Mouse (Mus musculus): ENCODE data around the gene Sept5. TPM values are rescaled to one million over a fixed set of nuclear protein-coding genes. Genes with fewer than 3 reads are reported as not detected.

The Sept5 gene
- polyA plus RNA-seq, 1 experiment from 2014 or later = 8.4 TPM

GRCm38 (mm10) chr16:18636804-18637203 lies 7.0 kb upstream of the Sept5 start:
- H3K27me3 ChIP-seq (ENCODE audit: control insufficient read depth, insufficient read depth, low read length) = peaks cover under 1% of the 10 kb centered on the region; the same call in 1 of the 2 replicates
- H3K9ac ChIP-seq (ENCODE audit: low read length) = no peak overlapping the region
- no peaks in the 10 kb centered on the region for H3K4me1 ChIP-seq (ENCODE audit: control insufficient read depth, insufficient read depth, low read length)
- H3K36me3 ChIP-seq (ENCODE audit: control insufficient read depth, insufficient read depth) = no peaks in the 10 kb centered on the region
- no peak overlapping the region for H3K4me3 ChIP-seq (ENCODE audit: low read length)
- no peak overlapping the region for H3K27ac ChIP-seq (ENCODE audit: low read length)
- H3K9me3 ChIP-seq (replicated peaks; ENCODE audit: control insufficient read depth, low read length) = no peaks in the 10 kb centered on the region
- ATAC-seq (replicated peaks; ENCODE audit: extremely low read depth, insufficient read depth, low FRiP score) = no peak
- WGBS = 69% methylated on average over 3 of the region's 3 CpGs
- H3K4me2 ChIP-seq (ENCODE audit: low read depth, low read length) = no peak overlapping the region

GRCm38 (mm10) chr16:18636401-18636800 lies 6.6 kb upstream of the Sept5 start:
- H3K4me1 ChIP-seq (ENCODE audit: control insufficient read depth, insufficient read depth, low read length) = no peaks in the 10 kb centered on the region
- H3K36me3 ChIP-seq (ENCODE audit: control insufficient read depth, insufficient read depth) = no peaks in the 10 kb centered on the region
- no peaks in the 10 kb centered on the region for H3K9me3 ChIP-seq (replicated peaks; ENCODE audit: control insufficient read depth, low read length)
- no peak overlapping the region for H3K4me3 ChIP-seq (ENCODE audit: low read length)
- no peak for ATAC-seq (replicated peaks; ENCODE audit: extremely low read depth, insufficient read depth, low FRiP score)
- WGBS = 73% methylated on average over 5 of the region's 5 CpGs
- no peak overlapping the region for H3K4me2 ChIP-seq (ENCODE audit: low read depth, low read length)
- peaks cover 4% of the 10 kb centered on the region; the same call in 1 of the 2 replicates for H3K27me3 ChIP-seq (ENCODE audit: control insufficient read depth, insufficient read depth, low read length)
- no peak overlapping the region for H3K27ac ChIP-seq (ENCODE audit: low read length)
- no peak overlapping the region for H3K9ac ChIP-seq (ENCODE audit: low read length)

- no peak overlapping the region for H3K4me3 ChIP-seq (ENCODE audit: low read length)
- ATAC-seq (replicated peaks; ENCODE audit: extremely low read depth, insufficient read depth, low FRiP score) = no peak
- no peak overlapping the region for H3K27ac ChIP-seq (ENCODE audit: low read length)
- H3K27me3 ChIP-seq (ENCODE audit: control insufficient read depth, insufficient read depth, low read length) = peaks cover 19% of the 10 kb centered on the region
- H3K9ac ChIP-seq (ENCODE audit: low read length) = no peak overlapping the region
- H3K4me1 ChIP-seq (ENCODE audit: control insufficient read depth, insufficient read depth, low read length) = peaks cover 4% of the 10 kb centered on the region; the same call in 1 of the 2 replicates
- 20% methylated on average over 1 of the region's 1 CpGs for WGBS
- no peak overlapping the region for H3K4me2 ChIP-seq (ENCODE audit: low read depth, low read length)
- H3K36me3 ChIP-seq (ENCODE audit: control insufficient read depth, insufficient read depth) = no peaks in the 10 kb centered on the region
- H3K9me3 ChIP-seq (replicated peaks; ENCODE audit: control insufficient read depth, low read length) = no peaks in the 10 kb centered on the region
Measured at GRCm38 (mm10) chr16:18633333-18633732, 3.6 kb upstream of the Sept5 start.

GRCm38 (mm10) chr16:18632816-18633215 lies 3.1 kb upstream of the Sept5 start:
- H3K9me3 ChIP-seq (replicated peaks; ENCODE audit: control insufficient read depth, low read length) = no peaks in the 10 kb centered on the region
- 59% methylated on average over 2 of the region's 2 CpGs for WGBS
- H3K36me3 ChIP-seq (ENCODE audit: control insufficient read depth, insufficient read depth) = no peaks in the 10 kb centered on the region
- H3K9ac ChIP-seq (ENCODE audit: low read length) = no peak overlapping the region
- no peak for ATAC-seq (replicated peaks; ENCODE audit: extremely low read depth, insufficient read depth, low FRiP score)
- H3K4me2 ChIP-seq (ENCODE audit: low read depth, low read length) = no peak overlapping the region
- H3K4me3 ChIP-seq (ENCODE audit: low read length) = no peak overlapping the region
- H3K27ac ChIP-seq (ENCODE audit: low read length) = no peak overlapping the region
- peaks cover 23% of the 10 kb centered on the region for H3K27me3 ChIP-seq (ENCODE audit: control insufficient read depth, insufficient read depth, low read length)
- peaks cover 4% of the 10 kb centered on the region; the same call in 1 of the 2 replicates for H3K4me1 ChIP-seq (ENCODE audit: control insufficient read depth, insufficient read depth, low read length)

GRCm38 (mm10) chr16:18632059-18632458 lies 2.3 kb upstream of the Sept5 start:
- no peak overlapping the region for H3K9ac ChIP-seq (ENCODE audit: low read length)
- peaks cover 31% of the 10 kb centered on the region for H3K27me3 ChIP-seq (ENCODE audit: control insufficient read depth, insufficient read depth, low read length)
- peaks cover 4% of the 10 kb centered on the region; the same call in 1 of the 2 replicates for H3K4me1 ChIP-seq (ENCODE audit: control insufficient read depth, insufficient read depth, low read length)
- H3K4me3 ChIP-seq (ENCODE audit: low read length) = no peak overlapping the region
- H3K27ac ChIP-seq (ENCODE audit: low read length) = no peak overlapping the region
- no peaks in the 10 kb centered on the region for H3K36me3 ChIP-seq (ENCODE audit: control insufficient read depth, insufficient read depth)
- no peaks in the 10 kb centered on the region for H3K9me3 ChIP-seq (replicated peaks; ENCODE audit: control insufficient read depth, low read length)
- 59% methylated on average over 3 of the region's 3 CpGs for WGBS
- no peak for ATAC-seq (replicated peaks; ENCODE audit: extremely low read depth, insufficient read depth, low FRiP score)
- H3K4me2 ChIP-seq (ENCODE audit: low read depth, low read length) = no peak overlapping the region

- no peaks in the 10 kb centered on the region for H3K9me3 ChIP-seq (replicated peaks; ENCODE audit: control insufficient read depth, low read length)
- WGBS = 53% methylated on average over 7 of the region's 7 CpGs
- no peak overlapping the region for H3K4me2 ChIP-seq (ENCODE audit: low read depth, low read length)
- H3K4me3 ChIP-seq (ENCODE audit: low read length) = no peak overlapping the region
- no peak overlapping the region for H3K27ac ChIP-seq (ENCODE audit: low read length)
- H3K36me3 ChIP-seq (ENCODE audit: control insufficient read depth, insufficient read depth) = no peaks in the 10 kb centered on the region
- peaks cover 35% of the 10 kb centered on the region for H3K27me3 ChIP-seq (ENCODE audit: control insufficient read depth, insufficient read depth, low read length)
- ATAC-seq (replicated peaks; ENCODE audit: extremely low read depth, insufficient read depth, low FRiP score) = no peak
- no peak overlapping the region for H3K9ac ChIP-seq (ENCODE audit: low read length)
- H3K4me1 ChIP-seq (ENCODE audit: control insufficient read depth, insufficient read depth, low read length) = peaks cover 4% of the 10 kb centered on the region
Measured at GRCm38 (mm10) chr16:18631141-18631540, 1.4 kb upstream of the Sept5 start.

- Histone ChIP-seq H3K27me3 (ENCODE audit: control insufficient read depth, insufficient read depth, low read length) (peaks cover 42% of the 10 kb centered on the region), H3K4me1 (ENCODE audit: control insufficient read depth, insufficient read depth, low read length) (peaks cover 11% of the 10 kb centered on the region), H3K27ac (ENCODE audit: low read length) (no peak overlapping the region), H3K9me3 (replicated peaks; ENCODE audit: control insufficient read depth, low read length) (no peaks in the 10 kb centered on the region), H3K4me2 (ENCODE audit: low read depth, low read length) (peak overlapping the region; percentile 72), H3K4me3 (ENCODE audit: low read length) (peak overlapping the region; percentile 63), H3K36me3 (ENCODE audit: control insufficient read depth, insufficient read depth) (no peaks in the 10 kb centered on the region), H3K9ac (ENCODE audit: low read length) (peak overlapping the region; percentile 69)
- no peak for ATAC-seq (replicated peaks; ENCODE audit: extremely low read depth, insufficient read depth, low FRiP score)
- 54% methylated on average over 5 of the region's 5 CpGs for WGBS
Measured at GRCm38 (mm10) chr16:18630291-18630690, 537 bp upstream of the Sept5 start.

- ATAC-seq (replicated peaks; ENCODE audit: extremely low read depth, insufficient read depth, low FRiP score) = no peak
- peak overlapping the region; percentile 72 for H3K4me2 ChIP-seq (ENCODE audit: low read depth, low read length)
- peaks cover 11% of the 10 kb centered on the region for H3K4me1 ChIP-seq (ENCODE audit: control insufficient read depth, insufficient read depth, low read length)
- H3K9me3 ChIP-seq (replicated peaks; ENCODE audit: control insufficient read depth, low read length) = no peaks in the 10 kb centered on the region
- peak overlapping the region; percentile 63 for H3K4me3 ChIP-seq (ENCODE audit: low read length)
- WGBS = 45% methylated on average over 2 of the region's 2 CpGs
- no peak overlapping the region for H3K27ac ChIP-seq (ENCODE audit: low read length)
- no peaks in the 10 kb centered on the region for H3K36me3 ChIP-seq (ENCODE audit: control insufficient read depth, insufficient read depth)
- peaks cover 56% of the 10 kb centered on the region for H3K27me3 ChIP-seq (ENCODE audit: control insufficient read depth, insufficient read depth, low read length)
- H3K9ac ChIP-seq (ENCODE audit: low read length) = peak overlapping the region; percentile 69
Measured at GRCm38 (mm10) chr16:18628948-18629340, 810 bp downstream of the Sept5 start.

GRCm38 (mm10) chr16:18628206-18628947 lies 1.4 kb downstream of the Sept5 start:
- H3K4me1 ChIP-seq (ENCODE audit: control insufficient read depth, insufficient read depth, low read length) = peaks cover 11% of the 10 kb centered on the region
- WGBS = 75% methylated on average over 7 of the region's 7 CpGs
- no peaks in the 10 kb centered on the region for H3K36me3 ChIP-seq (ENCODE audit: control insufficient read depth, insufficient read depth)
- H3K27me3 ChIP-seq (ENCODE audit: control insufficient read depth, insufficient read depth, low read length) = peaks cover 61% of the 10 kb centered on the region
- peak overlapping the region; percentile 63 for H3K4me3 ChIP-seq (ENCODE audit: low read length)
- no peak overlapping the region for H3K27ac ChIP-seq (ENCODE audit: low read length)
- ATAC-seq (replicated peaks; ENCODE audit: extremely low read depth, insufficient read depth, low FRiP score) = no peak
- H3K9me3 ChIP-seq (replicated peaks; ENCODE audit: control insufficient read depth, low read length) = no peaks in the 10 kb centered on the region
- H3K4me2 ChIP-seq (ENCODE audit: low read depth, low read length) = peak overlapping the region; percentile 72
- peak overlapping the region; percentile 69; the same call in 1 of the 2 replicates for H3K9ac ChIP-seq (ENCODE audit: low read length)

Measured in heart, embryonic 16.5 days (tissue).